Mouse (Mus musculus): ENCODE results near the gene Tctex1d4. TPM values are rescaled to one million over a fixed set of nuclear protein-coding genes. Genes with fewer than 3 reads are reported as not detected.

The Tctex1d4 gene
- polyA plus RNA-seq, 1 experiment from 2014 or later, result 0.24 TPM

DNA sequence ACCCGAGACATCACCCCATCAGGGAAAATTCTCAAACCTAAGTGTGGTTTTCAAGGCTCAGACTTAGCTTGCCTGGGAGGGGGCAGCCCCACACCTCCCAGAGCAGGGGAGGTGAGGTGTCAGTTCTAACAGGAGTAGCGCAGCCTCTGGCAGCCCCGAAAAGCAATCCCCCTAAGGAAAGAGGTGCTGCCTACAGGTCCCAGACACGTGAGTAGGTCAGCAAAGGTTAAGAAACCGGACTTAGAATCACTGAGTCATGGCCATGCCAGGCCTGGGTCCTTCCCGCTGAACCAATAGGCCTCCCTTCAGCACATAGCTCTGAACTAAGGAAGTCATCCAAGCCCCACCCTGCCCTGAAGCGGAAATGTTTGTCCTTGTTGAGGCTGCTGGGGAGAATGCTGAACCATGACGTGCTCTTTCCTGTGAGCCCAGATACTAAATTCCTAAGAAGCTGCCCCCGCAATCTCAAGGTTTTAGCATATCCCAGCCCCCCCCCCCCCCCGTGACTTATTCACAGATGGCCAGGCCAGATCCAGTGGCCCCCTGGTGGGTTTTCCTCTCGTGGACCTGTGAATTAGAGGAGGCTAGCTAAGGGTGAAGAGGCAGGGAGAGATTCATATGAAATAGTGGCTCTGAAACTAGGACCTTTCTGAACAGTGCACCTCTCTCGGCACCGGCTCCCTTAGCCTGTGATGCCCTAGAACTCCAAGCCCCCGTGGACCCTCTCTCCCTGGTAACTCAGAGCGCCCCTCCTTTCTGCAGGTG is 502 bp upstream of the Tctex1d4 start:
- peaks cover 15% of the 10 kb centered on the region for H3K4me1 ChIP-seq (replicated peaks; ENCODE audit: insufficient read depth, low read length)
- 0 out of 2 replicates have a peak, but pooled peaks cover 6% of the 10 kb centered on the region for H3K36me3 ChIP-seq (ENCODE audit: insufficient read depth, low read length)
- peak overlapping the region; percentile 88 for H3K27ac ChIP-seq
- DNase-seq (ENCODE audit: low spot score) (peak; percentile 97), ATAC-seq (replicated peaks; ENCODE audit: low FRiP score, low read depth) (peak; percentile 81)
- no peak overlapping the region for H3K4me3 ChIP-seq (replicated peaks; ENCODE audit: low read depth, low read length)
- no peaks in the 10 kb centered on the region for H3K27me3 ChIP-seq (ENCODE audit: insufficient read depth, low read length)
- H3K4me2 ChIP-seq (ENCODE audit: low read length), result no peak overlapping the region; the same call in 1 of the 2 replicates
- no peaks in the 10 kb centered on the region for H3K9me3 ChIP-seq (replicated peaks; ENCODE audit: low read length)
- no peak for TF ChIP-seq CTCF (IDR thresholded peaks at IDR 0.05; ENCODE audit: low read depth)
- H3K9ac ChIP-seq (ENCODE audit: low read depth, low read length), result peak overlapping the region; percentile 43; the same call in 1 of the 2 replicates
- 28% methylated on average over 15 of the region's 15 CpGs for whole genome bisulfite sequencing

DNA sequence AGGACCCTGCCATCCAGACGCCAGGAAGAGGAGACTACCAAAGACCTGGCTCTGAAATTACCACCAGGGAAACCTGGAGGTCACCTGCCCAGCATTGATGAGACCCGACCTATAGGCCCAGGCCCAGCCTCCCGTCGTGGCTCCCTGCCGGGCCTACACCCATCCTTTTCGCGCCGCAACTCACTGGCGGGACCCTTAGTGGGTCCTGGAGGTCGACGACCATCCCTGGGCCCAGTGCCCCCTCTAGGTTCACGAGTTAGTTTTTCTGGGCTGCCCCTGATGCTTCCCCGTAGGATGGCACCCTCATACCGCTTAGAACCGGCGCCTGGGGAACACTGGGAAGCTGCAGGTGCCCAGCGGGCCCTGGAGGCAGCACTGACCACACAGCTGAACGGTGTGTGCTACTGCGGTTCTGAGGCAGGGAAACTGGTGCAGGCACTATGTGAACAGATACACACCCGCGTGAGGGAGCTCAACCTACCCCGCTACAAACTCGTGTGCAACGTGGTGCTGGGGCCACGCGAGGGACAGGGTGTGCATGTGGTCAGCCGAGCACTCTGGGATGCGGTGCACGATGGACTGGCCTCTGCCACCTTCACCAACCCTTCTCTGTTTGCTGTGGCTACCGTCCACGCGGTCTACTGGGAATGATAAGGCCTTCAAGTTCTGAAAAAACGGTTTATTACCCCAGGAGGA is 1.5 kb downstream of the Tctex1d4 start:
- DNase-seq (ENCODE audit: low spot score), result no peak
- no peak overlapping the region for H3K27ac ChIP-seq
- no peak for ATAC-seq (replicated peaks; ENCODE audit: low FRiP score, low read depth)
- no peak overlapping the region for H3K9ac ChIP-seq (ENCODE audit: low read depth, low read length)
- H3K4me3 ChIP-seq (replicated peaks; ENCODE audit: low read depth, low read length), result no peak overlapping the region
- H3K4me2 ChIP-seq (ENCODE audit: low read length), result no peak overlapping the region
- H3K9me3 ChIP-seq (replicated peaks; ENCODE audit: low read length), result no peaks in the 10 kb centered on the region
- peaks cover 15% of the 10 kb centered on the region for H3K4me1 ChIP-seq (replicated peaks; ENCODE audit: insufficient read depth, low read length)
- H3K27me3 ChIP-seq (ENCODE audit: insufficient read depth, low read length), result no peaks in the 10 kb centered on the region
- no peak for TF ChIP-seq CTCF (IDR thresholded peaks at IDR 0.05; ENCODE audit: low read depth)
- 0 out of 2 replicates have a peak, but pooled peaks cover 6% of the 10 kb centered on the region for H3K36me3 ChIP-seq (ENCODE audit: insufficient read depth, low read length)
- WGBS, result 86% methylated on average over 33 of the region's 33 CpGs

DNA sequence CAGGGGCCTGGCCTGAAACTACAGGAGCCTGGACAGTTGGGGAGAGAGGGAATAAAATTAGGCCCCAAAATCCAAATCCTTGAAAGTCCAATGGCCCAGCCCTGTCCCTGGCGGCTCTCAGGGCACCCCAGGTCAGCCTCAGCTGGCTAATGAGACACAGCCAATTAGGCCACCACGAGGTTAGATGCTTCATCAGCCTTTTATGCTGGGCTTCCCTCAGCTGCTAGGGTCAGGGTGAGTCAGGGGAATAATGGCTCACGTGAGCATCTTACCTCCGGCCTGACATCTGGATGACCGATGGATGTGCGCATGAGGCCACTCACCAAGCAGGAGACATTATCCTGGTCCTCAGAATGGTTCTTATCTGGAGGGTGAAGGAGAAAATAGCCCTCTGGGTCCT is 4.2 kb downstream of the Tctex1d4 start:
- DNase-seq (ENCODE audit: low spot score), result no peak
- no peak overlapping the region for H3K27ac ChIP-seq
- no peak overlapping the region for H3K4me2 ChIP-seq (ENCODE audit: low read length)
- WGBS, result 75% methylated on average over 6 of the region's 6 CpGs
- TF ChIP-seq CTCF (IDR thresholded peaks at IDR 0.05; ENCODE audit: low read depth), result no peak
- H3K4me1 ChIP-seq (replicated peaks; ENCODE audit: insufficient read depth, low read length), result peaks cover 8% of the 10 kb centered on the region; the same call in 1 of the 2 replicates
- H3K27me3 ChIP-seq (ENCODE audit: insufficient read depth, low read length), result no peaks in the 10 kb centered on the region
- H3K36me3 ChIP-seq (ENCODE audit: insufficient read depth, low read length), result 0 out of 2 replicates have a peak, but pooled peaks cover 6% of the 10 kb centered on the region
- H3K9me3 ChIP-seq (replicated peaks; ENCODE audit: low read length), result no peaks in the 10 kb centered on the region
- H3K4me3 ChIP-seq (replicated peaks; ENCODE audit: low read depth, low read length), result no peak overlapping the region
- no peak overlapping the region for H3K9ac ChIP-seq (ENCODE audit: low read depth, low read length)
- no peak for ATAC-seq (replicated peaks; ENCODE audit: low FRiP score, low read depth)

DNA sequence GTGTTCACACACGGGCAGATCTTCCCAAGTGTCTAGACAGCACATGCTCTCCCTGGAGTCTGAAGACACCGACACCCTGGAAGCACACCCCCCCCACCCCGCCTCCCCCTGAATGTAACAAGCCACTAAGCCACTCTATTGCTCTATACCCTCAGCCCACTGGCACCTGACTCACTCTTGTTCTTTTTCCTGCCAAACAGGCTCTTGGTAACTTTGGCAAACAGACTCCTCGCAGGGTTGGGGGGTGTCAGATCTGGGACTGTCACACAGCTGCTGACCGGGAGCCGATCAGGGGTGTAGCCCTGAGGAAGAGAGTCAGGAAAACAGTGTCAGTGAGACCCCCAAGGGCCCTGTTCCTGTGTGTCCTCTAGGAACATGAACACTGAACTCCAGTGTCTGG is 4.6 kb downstream of the Tctex1d4 start:
- H3K4me2 ChIP-seq (ENCODE audit: low read length), result no peak overlapping the region
- H3K4me1 ChIP-seq (replicated peaks; ENCODE audit: insufficient read depth, low read length), result peaks cover 7% of the 10 kb centered on the region; the same call in 1 of the 2 replicates
- no peaks in the 10 kb centered on the region for H3K27me3 ChIP-seq (ENCODE audit: insufficient read depth, low read length)
- H3K27ac ChIP-seq, result no peak overlapping the region
- DNase-seq (ENCODE audit: low spot score), result no peak
- no peak overlapping the region for H3K4me3 ChIP-seq (replicated peaks; ENCODE audit: low read depth, low read length)
- no peak for TF ChIP-seq CTCF (IDR thresholded peaks at IDR 0.05; ENCODE audit: low read depth)
- no peak for ATAC-seq (replicated peaks; ENCODE audit: low FRiP score, low read depth)
- H3K36me3 ChIP-seq (ENCODE audit: insufficient read depth, low read length), result 0 out of 2 replicates have a peak, but pooled peaks cover 6% of the 10 kb centered on the region
- no peaks in the 10 kb centered on the region for H3K9me3 ChIP-seq (replicated peaks; ENCODE audit: low read length)
- H3K9ac ChIP-seq (ENCODE audit: low read depth, low read length), result no peak overlapping the region
- 85% methylated on average over 6 of the region's 6 CpGs for WGBS

DNA sequence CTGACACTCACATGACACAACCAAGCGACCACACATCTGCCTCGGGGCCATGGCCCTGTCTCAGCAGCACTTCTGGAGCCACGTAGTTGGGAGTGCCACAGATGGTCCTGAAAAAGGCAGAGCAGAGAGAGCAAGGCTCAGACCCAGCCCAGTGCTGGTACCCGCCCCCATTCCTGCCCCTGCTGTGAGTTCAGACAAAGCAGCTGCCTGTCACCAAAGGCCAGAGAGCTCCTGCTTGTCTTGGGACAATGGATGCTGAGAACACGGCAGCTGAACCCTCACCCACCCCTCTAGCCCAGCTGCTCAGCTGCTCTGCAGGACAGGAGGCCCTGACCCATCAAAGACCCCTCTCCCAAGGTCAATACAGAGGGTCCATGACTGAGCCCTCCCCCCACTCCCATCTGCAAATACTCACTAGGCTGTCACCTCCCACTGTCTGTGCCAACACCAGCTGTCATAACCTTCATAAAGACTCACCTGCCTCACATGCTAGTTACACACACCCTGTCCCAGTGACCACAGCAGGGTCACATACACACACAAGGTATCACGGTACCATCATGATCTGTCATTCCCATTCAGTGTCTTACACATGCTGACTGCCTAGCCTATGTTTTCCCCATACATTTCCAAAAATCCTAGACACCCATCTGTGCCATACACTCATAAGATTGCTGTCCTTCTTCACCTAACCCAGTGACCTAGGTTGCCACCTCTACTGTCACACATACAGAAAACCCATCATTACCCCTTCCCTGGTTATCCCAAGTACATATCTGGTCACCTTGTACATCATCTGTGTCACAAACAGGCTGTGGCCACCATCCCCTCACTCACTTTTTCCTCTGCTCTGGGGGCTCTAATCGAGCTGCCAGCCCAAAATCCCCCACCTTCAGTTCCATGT is 5.5 kb downstream of the Tctex1d4 start:
- Histone ChIP-seq H3K4me1 (replicated peaks; ENCODE audit: insufficient read depth, low read length) (no peaks in the 10 kb centered on the region; the same call in 1 of the 2 replicates), H3K36me3 (ENCODE audit: insufficient read depth, low read length) (0 out of 2 replicates have a peak, but pooled peaks cover 6% of the 10 kb centered on the region), H3K4me3 (replicated peaks; ENCODE audit: low read depth, low read length) (peak overlapping the region; percentile 76; the same call in 1 of the 2 replicates), H3K4me2 (ENCODE audit: low read length) (peak overlapping the region; percentile 95), H3K9ac (ENCODE audit: low read depth, low read length) (no peak overlapping the region), H3K27ac (no peak overlapping the region), H3K9me3 (replicated peaks; ENCODE audit: low read length) (no peaks in the 10 kb centered on the region), H3K27me3 (ENCODE audit: insufficient read depth, low read length) (no peaks in the 10 kb centered on the region)
- TF ChIP-seq CTCF (IDR thresholded peaks at IDR 0.05; ENCODE audit: low read depth), result no peak
- DNase-seq (ENCODE audit: low spot score) (no peak), ATAC-seq (replicated peaks; ENCODE audit: low FRiP score, low read depth) (no peak)
- 48% methylated on average over 7 of the region's 7 CpGs for WGBS

Data from kidney, postnatal 0 days (tissue).